Mouse (Mus musculus) ES-E14 (cell line): Measurements from ENCODE around the gene Klhl26. TPM values are rescaled to one million over a fixed set of nuclear protein-coding genes. Genes with fewer than 3 reads are reported as not detected.

Experiments used
- DNase-seq: peaks from one replicate; pipeline ENCODE4 v3.0.0-alpha.2; 2013; ENCODE audit warnings: low read depth, low spot score
- H3K27ac ChIP-seq: 2 replicates; pipeline ENCODE4 v1.5.1; 2012; ENCODE audit warnings: low read depth, mild to moderate bottlenecking, low read length, moderate library complexity, mixed read lengths; ENCODE audit not compliant: poor library complexity, insufficient read depth, severe bottlenecking
- H3K36me3 ChIP-seq: 2 replicates; pipeline ENCODE4 v1.6.1; 2012; ENCODE audit warnings: mild to moderate bottlenecking, low read length, moderate library complexity, mixed read lengths; ENCODE audit not compliant: control insufficient read depth, poor library complexity, insufficient read depth, severe bottlenecking
- H3K4me1 ChIP-seq, 2 experiments: fragments of 150-350 bp in 1 of 2; sonication (generic) in 1 of 2; 2 replicates each; pipeline ENCODE4 v1.6.1; 2012; ENCODE audit warnings: low read length in 2 of 2, mild to moderate bottlenecking in 1 of 2, mixed read lengths in 1 of 2; ENCODE audit not compliant: control insufficient read depth in 2 of 2, insufficient read depth in 2 of 2, poor library complexity in 1 of 2
- H3K4me3 ChIP-seq, 2 experiments: fragments of 150-350 bp in 1 of 2; sonication (generic) in 1 of 2; 2 replicates each; pipeline ENCODE4 v1.5.1; 2012; ENCODE audit warnings: low read length in 2 of 2, low read depth in 1 of 2, mild to moderate bottlenecking in 1 of 2, mixed read lengths in 1 of 2; ENCODE audit not compliant: insufficient read depth in 1 of 2, poor library complexity in 1 of 2, severe bottlenecking in 1 of 2
- H3K9ac ChIP-seq: 2 replicates; pipeline ENCODE4 v1.6.1; 2012; ENCODE audit warnings: low read depth, mild to moderate bottlenecking, low read length, mixed read lengths; ENCODE audit not compliant: poor library complexity, insufficient read depth, severe bottlenecking
- H3K9me3 ChIP-seq: fragments of 150-350 bp; sonication (generic); 2 replicates; pipeline ENCODE4 v1.6.1; 2012; ENCODE audit warnings: low read depth, mild to moderate bottlenecking, low read length; ENCODE audit not compliant: control insufficient read depth, insufficient read depth
- CHD2 ChIP-seq: IDR thresholded peaks from 2 replicates; pipeline ENCODE4 v1.6.1; 2014; ENCODE audit warnings: mild to moderate bottlenecking, low read depth, low read length, inconsistent platforms
- HCFC1 ChIP-seq: IDR thresholded peaks from 2 replicates; pipeline ENCODE4 v1.6.1; 2012; ENCODE audit warnings: low read length, inconsistent platforms, borderline replicate concordance; ENCODE audit not compliant: insufficient read depth
- MAFK ChIP-seq: IDR thresholded peaks from 2 replicates; pipeline ENCODE4 v1.6.1; 2014; ENCODE audit warnings: mild to moderate bottlenecking, low read depth, low read length, inconsistent platforms; ENCODE audit not compliant: insufficient read depth
- ZC3H11A ChIP-seq: IDR thresholded peaks from 2 replicates; pipeline ENCODE4 v1.6.1; 2012; ENCODE audit warnings: low read depth, mild to moderate bottlenecking, inconsistent platforms, low read length, borderline replicate concordance
- ZNF384 ChIP-seq: IDR thresholded peaks from 2 replicates; pipeline ENCODE4 v1.6.1; 2012; ENCODE audit warnings: low read depth, low read length, inconsistent platforms
- in situ Hi-C, 2 experiments: fragments of 600-800 bp; cut with MboI; formaldehyde crosslinking; loops; one replicate each; pipeline ENCODE4 v1.15.1; 2025; ENCODE audit warnings: low sequenced_read_pairs in 2 of 2, inconsistent platforms in 1 of 2; ENCODE audit not compliant: unreplicated experiment in 2 of 2
- total RNA-seq: library from RNA; depleted of rRNA; stranded (reverse); fragments of 300-350 nt; gene quantifications from 2 replicates; pipeline ENCODE4 v1.2.3, GENCODE M21; 2012

The Klhl26 gene
- total RNA-seq, 1 experiment: 22.8 TPM

GRCm38 (mm10) chr8:70517940-70518643 lies 41.3 kb upstream of the Klhl26 start:
- H3K9me3 ChIP-seq: no peaks in the 10 kb centered on the region
- DNase-seq: no peak
- H3K27ac ChIP-seq: no peak overlapping the region
- no peak overlapping the region for H3K4me3 ChIP-seq
- no peak overlapping the region for H3K9ac ChIP-seq
- H3K4me1 ChIP-seq: peaks cover 0 to 4% of the 10 kb centered on the region in 2 experiments; a peak in 1 of 4 replicates
- TF ChIP-seq HCFC1 (no peak), MAFK (no peak), ZNF384 (no peak), ZC3H11A (no peak), CHD2 (no peak)
- peaks cover 30% of the 10 kb centered on the region for H3K36me3 ChIP-seq
- in situ Hi-C loops: no loop called here

- TF ChIP-seq CHD2: no peak
- no peak for TF ChIP-seq ZNF384
- TF ChIP-seq MAFK: no peak
- no peak for TF ChIP-seq ZC3H11A
- no peak for TF ChIP-seq HCFC1
- peaks cover 40% of the 10 kb centered on the region for H3K36me3 ChIP-seq
Measured at GRCm38 (mm10) chr8:70513441-70513840, 36.7 kb upstream of the Klhl26 start.

GRCm38 (mm10) chr8:70512253-70512903 lies 35.6 kb upstream of the Klhl26 start:
- in situ Hi-C loops: no loop called here
- DNase-seq: no peak
- Histone ChIP-seq H3K4me3 (no peak overlapping the region), H3K36me3 (peaks cover 47% of the 10 kb centered on the region), H3K27ac (no peak overlapping the region), H3K9me3 (no peaks in the 10 kb centered on the region), H3K4me1 (peaks cover 0 to 1% of the 10 kb centered on the region in 2 experiments; a peak in 2 of 4 replicates), H3K9ac (no peak overlapping the region)
- TF ChIP-seq HCFC1 (no peak), ZNF384 (peak; percentile 43; the same call in 1 of the 2 replicates)

More at GRCm38 (mm10) chr8:70513441-70513840, 36.7 kb upstream of the Klhl26 start:
- Histone ChIP-seq H3K4me1 (peaks cover 0 to 4% of the 10 kb centered on the region in 2 experiments; a peak in 2 of 4 replicates), H3K9me3 (no peaks in the 10 kb centered on the region), H3K4me3 (no peak overlapping the region), H3K27ac (no peak overlapping the region), H3K9ac (no peak overlapping the region)
- DNase-seq: no peak
- in situ Hi-C loops: no loop called here

- Histone ChIP-seq H3K36me3 (peaks cover 47% of the 10 kb centered on the region), H3K27ac (no peak overlapping the region; the same call in 1 of the 2 replicates), H3K9ac (peak overlapping the region; percentile 30; the same call in 1 of the 2 replicates), H3K4me3 (peak overlapping the region in 1 of 2 experiments; percentile 90; a peak in 1 of 4 replicates), H3K4me1 (peaks cover 0 to 1% of the 10 kb centered on the region in 2 experiments; a peak in 2 of 4 replicates), H3K9me3 (no peaks in the 10 kb centered on the region)
- in situ Hi-C loops: no loop called here
- TF ChIP-seq HCFC1 (no peak), ZC3H11A (no peak), CHD2 (no peak), MAFK (no peak), ZNF384 (no peak)
- no peak for DNase-seq
Measured at GRCm38 (mm10) chr8:70511770-70512169, 35.0 kb upstream of the Klhl26 start.
